Mouse (Mus musculus) retina, embryonic 14.5 days (tissue): ENCODE results near the gene Kif23.

Experiments used
- DNase-seq: peaks from one replicate; pipeline ENCODE4 v3.0.0-alpha.2; 2015; ENCODE audit warnings: low spot score

Kif23 gene

GRCm38 (mm10) chr9:61946623-61947401 lies at the start of gene Kif23:
Gene Kif23 (minus strand): TSS chr9:61946774.
- peak; percentile 98 for DNase-seq

GRCm38 (mm10) chr9:61991158-61991557 lies 44.6 kb upstream of the Kif23 start:
- DNase-seq = no peak

GRCm38 (mm10) chr9:61990738-61991137 lies 44.2 kb upstream of the Kif23 start:
- DNase-seq = no peak

- DNase-seq = no peak
Measured at GRCm38 (mm10) chr9:61986055-61986454, 39.5 kb upstream of the Kif23 start.

- peak; percentile 66 for DNase-seq
Measured at GRCm38 (mm10) chr9:61985183-61985863, 38.7 kb upstream of the Kif23 start.

- no peak for DNase-seq
Measured at GRCm38 (mm10) chr9:61982940-61983620, 36.5 kb upstream of the Kif23 start.

GRCm38 (mm10) chr9:61981876-61982275 lies 35.3 kb upstream of the Kif23 start:
- DNase-seq = no peak

- DNase-seq = no peak
Measured at GRCm38 (mm10) chr9:61979983-61980382, 33.4 kb upstream of the Kif23 start.

- no peak for DNase-seq
Measured at GRCm38 (mm10) chr9:61977258-61977945, 30.8 kb upstream of the Kif23 start.

GRCm38 (mm10) chr9:61972031-61972430 lies 25.5 kb upstream of the Kif23 start:
- DNase-seq = peak; percentile 15

GRCm38 (mm10) chr9:61971045-61971444 lies 24.5 kb upstream of the Kif23 start:
- DNase-seq = no peak

GRCm38 (mm10) chr9:61967357-61967756 lies 20.8 kb upstream of the Kif23 start:
- DNase-seq = no peak

GRCm38 (mm10) chr9:61965987-61966386 lies 19.4 kb upstream of the Kif23 start:
- DNase-seq = no peak

GRCm38 (mm10) chr9:61965411-61965930 lies 18.9 kb upstream of the Kif23 start:
- DNase-seq = peak; percentile 88

GRCm38 (mm10) chr9:61963356-61963755 lies 16.8 kb upstream of the Kif23 start:
- DNase-seq = no peak

GRCm38 (mm10) chr9:61961181-61961580 lies 14.6 kb upstream of the Kif23 start:
- no peak for DNase-seq

- DNase-seq = no peak
Measured at GRCm38 (mm10) chr9:61960753-61961152, 14.2 kb upstream of the Kif23 start.

- no peak for DNase-seq
Measured at GRCm38 (mm10) chr9:61959921-61960569, 13.5 kb upstream of the Kif23 start.

- DNase-seq = no peak
Measured at GRCm38 (mm10) chr9:61954707-61955106, 8.1 kb upstream of the Kif23 start.

GRCm38 (mm10) chr9:61952241-61952640 lies 5.7 kb upstream of the Kif23 start:
- DNase-seq = no peak
